Mouse (Mus musculus): ENCODE data around the gene Gm20820. TPM values are rescaled to one million over a fixed set of nuclear protein-coding genes. Genes with fewer than 3 reads are reported as not detected.
"Not testable (repeated sequence)": the region's sequence is repeated elsewhere in the genome, so short reads cannot be mapped to it uniquely, and the experiment has no call there.

Gm20820 gene
- not detected in 2 replicates for polyA plus RNA-seq (2015; fragmentation: Nextera tagmentation; extraction: Ambion mirVana)

GRCm38 (mm10) chrY:86061472-86061871, at the start of gene Gm20820:
Gm20820 (plus strand) TSS chrY:86061772.
- not testable (repeated sequence) for H3K36me3 ChIP-seq; H3K4me1 ChIP-seq; H3K4me2 ChIP-seq (replicated peaks); H3K4me3 ChIP-seq (replicated peaks); H3K9ac ChIP-seq; H3K27me3 ChIP-seq; H3K9me3 ChIP-seq (replicated peaks); H3K27ac ChIP-seq (replicated peaks); ATAC-seq (ENCODE audit: insufficient number of reproducible peaks, low FRiP score, low TSS enrichment, low read depth)
- WGBS: no CpG with 5 or more reads among the region's 6 CpGs

Measured in embryonic facial prominence, embryonic 15.5 days (tissue).